Mouse (Mus musculus) CH12.LX (cell line): ENCODE data around the gene Shroom4.

ENCODE experiments used
- CHD2 ChIP-seq: IDR thresholded peaks from 2 replicates; pipeline ENCODE4 v1.6.1; 2011; ENCODE audit warnings: low read length, improper control_type of control experiment
- CTCF ChIP-seq, 2 experiments: IDR thresholded peaks in 1 of 2; conservative IDR thresholded peaks in 1 of 2; 2 replicates each; pipeline ENCODE4 v1.5.1; 2011 to 2012; ENCODE audit warnings: low read depth in 2 of 2, low read length in 2 of 2, improper control_type of control experiment in 1 of 2, inconsistent platforms in 1 of 2, mild to moderate bottlenecking in 1 of 2, moderate library complexity in 1 of 2
- KAT2A ChIP-seq: IDR thresholded peaks from 2 replicates; pipeline ENCODE4 v1.6.1; 2012; ENCODE audit warnings: low read length, improper control_type of control experiment, inconsistent platforms; ENCODE audit not compliant: insufficient replicate concordance
- MAFK ChIP-seq: IDR thresholded peaks from 2 replicates; pipeline ENCODE4 v1.6.1; 2011; ENCODE audit warnings: low read length, improper control_type of control experiment; ENCODE audit not compliant: insufficient replicate concordance
- MAZ ChIP-seq: IDR thresholded peaks from 2 replicates; pipeline ENCODE4 v1.6.1; 2012; ENCODE audit warnings: low read depth, mild to moderate bottlenecking, inconsistent platforms, low read length, improper control_type of control experiment, moderate library complexity
- NRF1 ChIP-seq: IDR thresholded peaks from 2 replicates; pipeline ENCODE4 v1.6.1; 2014; ENCODE audit warnings: low read depth, mild to moderate bottlenecking, inconsistent platforms, low read length, improper control_type of control experiment, moderate library complexity
- POLR2A ChIP-seq: IDR thresholded peaks from 2 replicates; pipeline ENCODE4 v1.6.1; 2011; ENCODE audit warnings: low read depth, mild to moderate bottlenecking, improper control_type of control experiment, low read length
- POLR2AphosphoS2 ChIP-seq: IDR thresholded peaks from 2 replicates; pipeline ENCODE4 v1.6.1; 2011; ENCODE audit warnings: low read depth, low read length, improper control_type of control experiment
- TCF12 ChIP-seq: IDR thresholded peaks from 2 replicates; pipeline ENCODE4 v1.6.1; 2014; ENCODE audit warnings: low read depth, mild to moderate bottlenecking, inconsistent platforms, low read length, improper control_type of control experiment
- ZMIZ1 ChIP-seq: IDR thresholded peaks from 2 replicates; pipeline ENCODE4 v1.6.1; 2012; ENCODE audit warnings: low read depth, mild to moderate bottlenecking, inconsistent platforms, low read length, improper control_type of control experiment
- ZNF384 ChIP-seq: IDR thresholded peaks from 2 replicates; pipeline ENCODE4 v1.6.1; 2012; ENCODE audit warnings: low read depth, low read length, improper control_type of control experiment, inconsistent platforms

- TF ChIP-seq POLR2AphosphoS2 (no peak), CHD2 (no peak), CTCF (conservative IDR thresholded peaks at IDR 0.05 in 1 of 2, IDR thresholded peaks at IDR 0.05 in 1 of 2; ENCODE audit: low read depth in 2 of 2, low read length in 2 of 2) (no peak), KAT2A (no peak), POLR2A (no peak), ZMIZ1 (no peak), MAZ (no peak), ZNF384 (no peak), NRF1 (no peak), MAFK (no peak), TCF12 (no peak)
Measured at GRCm38 (mm10) chrX:6399193-6399592, 461 bp upstream of the Shroom4 start.
